Mouse (Mus musculus): ENCODE results near the gene Arpc2.

Arpc2 gene

DNA sequence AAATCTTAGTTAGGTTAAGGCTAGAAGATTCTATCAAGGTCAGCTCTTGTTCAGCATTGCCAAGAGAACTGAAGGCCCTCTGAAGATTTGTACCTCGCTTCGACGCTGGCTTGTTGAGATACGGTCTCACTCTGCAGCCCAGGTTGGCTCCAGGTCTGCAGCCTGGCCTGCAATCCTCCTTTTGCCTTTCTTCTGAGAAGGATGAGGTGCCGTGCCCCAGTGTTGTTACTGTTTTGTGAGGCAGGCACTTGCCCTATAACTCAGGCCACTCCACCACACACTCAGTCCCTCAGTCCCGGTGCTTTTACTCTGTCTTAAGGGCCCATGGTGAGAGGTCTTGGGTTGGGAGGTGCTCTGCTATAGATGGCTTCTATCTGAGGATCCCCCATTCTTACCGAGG, 66.3 kb downstream of the Arpc2 start:
- DNase-seq (ENCODE audit: low read depth, low spot score), result no peak

GRCm38 (mm10) chr1:74302835-74303234, 67.0 kb downstream of the Arpc2 start:
- no peak for DNase-seq (ENCODE audit: low read depth, low spot score)

GRCm38 (mm10) chr1:74303509-74304338, 67.8 kb downstream of the Arpc2 start:
- DNase-seq (ENCODE audit: low read depth, low spot score), result peak; percentile 47

DNA sequence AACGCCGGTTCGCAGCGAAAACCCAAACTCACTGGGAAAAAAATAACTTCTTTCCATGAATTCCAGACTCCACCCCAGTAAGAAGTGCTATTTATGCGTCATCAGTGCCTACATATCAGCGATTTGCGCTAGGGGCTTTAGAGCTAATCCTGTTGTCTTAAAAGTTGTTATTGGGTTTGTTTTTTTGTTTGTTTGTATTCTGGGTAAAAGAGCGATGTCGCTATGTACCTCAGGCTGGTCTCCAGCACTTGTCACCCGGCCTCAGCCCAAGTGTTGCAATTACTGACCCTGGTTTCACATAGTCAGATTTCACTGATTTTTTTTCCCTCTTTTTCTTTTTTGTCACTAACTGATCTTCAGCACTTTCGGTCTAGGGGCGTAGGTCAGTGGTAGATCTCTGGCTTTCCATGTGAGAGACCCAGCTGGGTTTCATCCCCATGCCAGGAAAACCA, 68.5 kb downstream of the Arpc2 start:
- no peak for DNase-seq (ENCODE audit: low read depth, low spot score)

- no peak for DNase-seq (ENCODE audit: low read depth, low spot score)
These were observed 69.1 kb downstream of the Arpc2 start for GRCm38 (mm10) chr1:74304946-74305345.

GRCm38 (mm10) chr1:74305522-74305921, 69.6 kb downstream of the Arpc2 start, which contains the start of gene Tmbim1:
Gene Tmbim1 (minus strand): TSS chr1:74305622.
- DNase-seq (ENCODE audit: low read depth, low spot score), result no peak

- DNase-seq (ENCODE audit: low read depth, low spot score), result no peak
These were observed 71.3 kb downstream of the Arpc2 start for GRCm38 (mm10) chr1:74307146-74307545.

- DNase-seq (ENCODE audit: low read depth, low spot score), result no peak
These were observed 72.4 kb downstream of the Arpc2 start for GRCm38 (mm10) chr1:74308001-74308964.

- no peak for DNase-seq (ENCODE audit: low read depth, low spot score)
These were observed 73.9 kb downstream of the Arpc2 start for GRCm38 (mm10) chr1:74309767-74310166.

- peak; percentile 79 for DNase-seq (ENCODE audit: low read depth, low spot score)
These were observed 77.3 kb downstream of the Arpc2 start for GRCm38 (mm10) chr1:74313049-74313692.

DNA sequence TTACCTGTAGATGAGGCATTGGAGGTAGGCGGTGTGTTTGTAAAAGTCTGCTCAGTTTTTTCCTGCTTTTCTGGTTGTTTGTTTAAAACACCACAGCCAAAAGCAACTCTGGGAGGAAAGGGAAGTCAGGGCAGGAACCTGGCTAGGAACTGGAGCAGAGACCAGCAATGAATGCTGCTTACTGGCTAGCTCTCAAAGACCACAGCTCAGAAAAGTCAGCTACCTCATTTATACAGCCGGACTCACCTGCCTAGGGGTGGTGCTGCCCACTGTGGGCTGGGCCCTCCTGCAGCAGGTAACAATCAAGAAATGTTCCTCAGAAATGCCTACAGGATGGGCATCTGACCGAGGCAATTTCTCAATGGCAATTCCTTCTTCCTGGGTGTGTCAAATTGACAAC, 78.9 kb downstream of the Arpc2 start:
- no peak for DNase-seq (ENCODE audit: low read depth, low spot score)

DNA sequence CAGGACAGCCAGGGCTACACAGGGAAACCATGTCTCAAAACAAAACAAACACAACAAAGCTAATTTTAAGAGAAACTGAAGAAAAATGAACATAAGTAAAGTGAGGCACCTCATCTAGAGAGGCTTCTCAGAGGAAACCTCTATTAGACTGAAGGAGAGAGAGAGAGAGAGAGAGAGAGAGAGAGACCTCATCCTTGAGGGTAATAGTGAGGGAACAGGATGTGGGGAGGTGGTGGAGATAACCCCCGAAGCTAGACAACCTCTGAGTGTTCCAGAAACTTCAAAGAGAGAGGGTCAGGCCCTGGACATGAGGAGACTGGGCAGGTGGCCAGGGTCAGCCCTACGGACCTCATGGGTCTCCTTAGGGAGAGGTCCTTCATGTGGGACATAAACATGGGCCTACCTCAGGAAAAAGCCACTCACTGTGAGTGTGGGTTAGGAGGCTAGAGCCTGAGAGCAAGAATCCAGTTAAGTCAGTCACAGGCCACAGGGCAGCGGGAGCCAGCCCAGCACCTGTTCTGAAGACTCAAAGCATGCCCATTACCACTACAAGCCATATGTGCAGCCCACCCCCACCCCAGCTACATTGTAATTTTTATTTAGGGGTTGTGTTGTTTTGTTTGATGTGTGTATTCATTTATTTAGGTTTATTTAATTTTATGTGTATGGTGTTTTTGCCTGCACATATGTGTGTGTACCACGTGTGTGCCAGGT, 80.4 kb downstream of the Arpc2 start:
- no peak for DNase-seq (ENCODE audit: low read depth, low spot score)
